Mouse (Mus musculus) ES-E14 (cell line): Measurements from ENCODE around the gene Cox4i1. TPM values are rescaled to one million over a fixed set of nuclear protein-coding genes. Genes with fewer than 3 reads are reported as not detected.

Source experiments
- DNase-seq: peaks from one replicate; pipeline ENCODE4 v3.0.0-alpha.2; 2013; ENCODE audit warnings: low read depth, low spot score
- H3K27ac ChIP-seq: 2 replicates; pipeline ENCODE4 v1.5.1; 2012; ENCODE audit warnings: low read depth, mild to moderate bottlenecking, low read length, moderate library complexity, mixed read lengths; ENCODE audit not compliant: poor library complexity, insufficient read depth, severe bottlenecking
- H3K36me3 ChIP-seq: 2 replicates; pipeline ENCODE4 v1.6.1; 2012; ENCODE audit warnings: mild to moderate bottlenecking, low read length, moderate library complexity, mixed read lengths; ENCODE audit not compliant: control insufficient read depth, poor library complexity, insufficient read depth, severe bottlenecking
- H3K4me1 ChIP-seq, 2 experiments: fragments of 150-350 bp in 1 of 2; sonication (generic) in 1 of 2; 2 replicates each; pipeline ENCODE4 v1.6.1; 2012; ENCODE audit warnings: low read length in 2 of 2, mild to moderate bottlenecking in 1 of 2, mixed read lengths in 1 of 2; ENCODE audit not compliant: control insufficient read depth in 2 of 2, insufficient read depth in 2 of 2, poor library complexity in 1 of 2
- H3K4me3 ChIP-seq, 2 experiments: fragments of 150-350 bp in 1 of 2; sonication (generic) in 1 of 2; 2 replicates each; pipeline ENCODE4 v1.5.1; 2012; ENCODE audit warnings: low read length in 2 of 2, low read depth in 1 of 2, mild to moderate bottlenecking in 1 of 2, mixed read lengths in 1 of 2; ENCODE audit not compliant: insufficient read depth in 1 of 2, poor library complexity in 1 of 2, severe bottlenecking in 1 of 2
- H3K9ac ChIP-seq: 2 replicates; pipeline ENCODE4 v1.6.1; 2012; ENCODE audit warnings: low read depth, mild to moderate bottlenecking, low read length, mixed read lengths; ENCODE audit not compliant: poor library complexity, insufficient read depth, severe bottlenecking
- H3K9me3 ChIP-seq: fragments of 150-350 bp; sonication (generic); 2 replicates; pipeline ENCODE4 v1.6.1; 2012; ENCODE audit warnings: low read depth, mild to moderate bottlenecking, low read length; ENCODE audit not compliant: control insufficient read depth, insufficient read depth
- CHD2 ChIP-seq: IDR thresholded peaks from 2 replicates; pipeline ENCODE4 v1.6.1; 2014; ENCODE audit warnings: mild to moderate bottlenecking, low read depth, low read length, inconsistent platforms
- HCFC1 ChIP-seq: IDR thresholded peaks from 2 replicates; pipeline ENCODE4 v1.6.1; 2012; ENCODE audit warnings: low read length, inconsistent platforms, borderline replicate concordance; ENCODE audit not compliant: insufficient read depth
- MAFK ChIP-seq: IDR thresholded peaks from 2 replicates; pipeline ENCODE4 v1.6.1; 2014; ENCODE audit warnings: mild to moderate bottlenecking, low read depth, low read length, inconsistent platforms; ENCODE audit not compliant: insufficient read depth
- ZC3H11A ChIP-seq: IDR thresholded peaks from 2 replicates; pipeline ENCODE4 v1.6.1; 2012; ENCODE audit warnings: low read depth, mild to moderate bottlenecking, inconsistent platforms, low read length, borderline replicate concordance
- ZNF384 ChIP-seq: IDR thresholded peaks from 2 replicates; pipeline ENCODE4 v1.6.1; 2012; ENCODE audit warnings: low read depth, low read length, inconsistent platforms
- in situ Hi-C, 2 experiments: fragments of 600-800 bp; cut with MboI; formaldehyde crosslinking; loops; one replicate each; pipeline ENCODE4 v1.15.1; 2025; ENCODE audit warnings: low sequenced_read_pairs in 2 of 2, inconsistent platforms in 1 of 2; ENCODE audit not compliant: unreplicated experiment in 2 of 2
- total RNA-seq: library from RNA; depleted of rRNA; stranded (reverse); fragments of 300-350 nt; gene quantifications from 2 replicates; pipeline ENCODE4 v1.2.3, GENCODE M21; 2012

Cox4i1 gene
- total RNA-seq, 1 experiment, result 1,965 TPM

- Histone ChIP-seq H3K9me3 (no peaks in the 10 kb centered on the region), H3K27ac (no peak overlapping the region), H3K36me3 (no peaks in the 10 kb centered on the region), H3K4me3 (no peak overlapping the region), H3K9ac (no peak overlapping the region), H3K4me1 (peaks cover 0 to 5% of the 10 kb centered on the region in 2 experiments; a peak in 2 of 4 replicates)
- in situ Hi-C loops, result loop anchor here in 1 of 2 experiments (25.0 kb wide), 1 partner anchor 94 kb away; no protein-coding TSS in a partner anchor
- DNase-seq, result no peak
- TF ChIP-seq MAFK (no peak), HCFC1 (no peak), ZC3H11A (no peak), ZNF384 (no peak), CHD2 (no peak)
These were observed 24.9 kb downstream of the Cox4i1 start for GRCm38 (mm10) chr8:120692934-120693333.

- peak; percentile 70 for DNase-seq
- no peaks in the 10 kb centered on the region for H3K36me3 ChIP-seq
- peaks cover 0 to 5% of the 10 kb centered on the region in 2 experiments; a peak in 2 of 4 replicates for H3K4me1 ChIP-seq
- H3K27ac ChIP-seq, result no peak overlapping the region
- H3K9me3 ChIP-seq, result no peaks in the 10 kb centered on the region
- H3K9ac ChIP-seq, result no peak overlapping the region
- peak overlapping the region in 1 of 2 experiments; percentile 20; a peak in 1 of 4 replicates for H3K4me3 ChIP-seq
- in situ Hi-C loops, result loop anchor here in 1 of 2 experiments (25.0 kb wide), 1 partner anchor 93 kb away; no protein-coding TSS in a partner anchor
- TF ChIP-seq ZNF384 (no peak), HCFC1 (no peak), ZC3H11A (no peak), MAFK (no peak), CHD2 (no peak)
These were observed 26.0 kb downstream of the Cox4i1 start for GRCm38 (mm10) chr8:120693861-120694493.

GRCm38 (mm10) chr8:120696401-120697153 is 28.6 kb downstream of the Cox4i1 start:
- DNase-seq, result no peak
- Histone ChIP-seq H3K4me3 (no peak overlapping the region), H3K9me3 (no peaks in the 10 kb centered on the region), H3K36me3 (no peaks in the 10 kb centered on the region), H3K4me1 (peaks cover 0 to 5% of the 10 kb centered on the region in 2 experiments; a peak in 2 of 4 replicates), H3K27ac (no peak overlapping the region), H3K9ac (no peak overlapping the region)
- in situ Hi-C loops, result loop anchor here in 1 of 2 experiments (25.0 kb wide), 1 partner anchor 91 kb away; no protein-coding TSS in a partner anchor
- TF ChIP-seq MAFK (no peak), HCFC1 (no peak), ZNF384 (no peak), ZC3H11A (no peak), CHD2 (no peak)

- Histone ChIP-seq H3K36me3 (no peaks in the 10 kb centered on the region), H3K4me1 (peaks cover 0 to 5% of the 10 kb centered on the region in 2 experiments; a peak in 2 of 4 replicates), H3K4me3 (no peak overlapping the region), H3K27ac (no peak overlapping the region), H3K9ac (no peak overlapping the region), H3K9me3 (no peaks in the 10 kb centered on the region)
- TF ChIP-seq ZNF384, result 0 out of 2 replicates have a peak, but pooled peaks have one; percentile 9
- TF ChIP-seq CHD2, result no peak
- no peak for DNase-seq
- in situ Hi-C loops, result loop anchor here in 1 of 2 experiments (25.0 kb wide), 1 partner anchor 90 kb away; no protein-coding TSS in a partner anchor
These were observed 29.3 kb downstream of the Cox4i1 start for GRCm38 (mm10) chr8:120697154-120697978.
